Mouse (Mus musculus): ENCODE results near the gene Clec2l.

- TF ChIP-seq CTCF (IDR thresholded peaks at IDR 0.05; ENCODE audit: low read depth), result no peak
- TF ChIP-seq EP300 (IDR thresholded peaks at IDR 0.05; ENCODE audit: low read depth), result no peak
Measured at GRCm38 (mm10) chr6:38704264-38704984, 41.6 kb downstream of the Clec2l start.
